Mouse (Mus musculus) thymus, adult 2 months (tissue): ENCODE measurements at regions not wholly inside any gene's neighbourhood (a gene's known extent, or its start where the extent isn't known, plus 50 kb on each side); places are given as distances from the start of the nearest gene placed in this dataset.

Source experiments
- CTCF ChIP-seq: fragments of 200-500 bp; IDR thresholded peaks from 2 replicates; pipeline ENCODE4 v1.5.1; 2012; ENCODE audit warnings: mild to moderate bottlenecking, control low read depth, low read length, moderate library complexity, borderline replicate concordance; ENCODE audit not compliant: control insufficient read depth, poor library complexity, insufficient read depth; ENCODE audit errors: extremely low read depth
- POLR2A ChIP-seq: fragments of 200-500 bp; IDR thresholded peaks from 2 replicates; pipeline ENCODE4 v1.6.1; 2012; ENCODE audit warnings: mild to moderate bottlenecking, low read length, control low read depth, moderate library complexity; ENCODE audit not compliant: control insufficient read depth, poor library complexity, insufficient read depth; ENCODE audit errors: extremely low read depth

DNA sequence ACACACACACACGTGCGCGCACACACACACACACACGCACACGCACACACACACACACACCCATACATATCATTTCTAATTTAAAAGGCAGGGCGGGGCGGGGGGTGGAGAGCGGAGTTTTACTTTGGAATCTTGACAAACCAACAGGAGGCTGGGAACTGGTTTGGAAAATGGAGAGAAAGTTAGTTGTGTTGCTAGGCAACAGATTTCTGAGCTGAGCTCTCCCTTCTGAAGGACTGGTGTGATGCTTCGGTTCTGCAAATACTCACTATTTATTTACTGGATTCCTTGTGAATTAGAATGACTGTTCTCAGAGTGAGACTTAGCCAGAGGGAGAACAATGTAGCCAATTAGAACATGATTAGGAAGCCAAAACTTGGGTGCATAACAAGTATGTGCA lies 583.8 kb upstream of the Nrp1 start:
- TF ChIP-seq CTCF (no peak), POLR2A (no peak)
